Mouse (Mus musculus): Measurements from ENCODE around the gene Olfr68.
"Not testable (repeated sequence)": the region's sequence is repeated elsewhere in the genome, so short reads cannot be mapped to it uniquely, and the experiment has no call there.

The Olfr68 gene

GRCm38 (mm10) chr7:103779598-103779997 is at the start of gene Olfr68:
Gene Olfr68 (minus strand): TSS chr7:103779698.
- no peak for DNase-seq (ENCODE audit: low spot score in 2 of 2)

GRCm38 (mm10) chr7:103827808-103828207 is 48.3 kb upstream of the Olfr68 start, which contains the start of gene Hbb-bs:
Gene Hbb-bs (minus strand): TSS chr7:103828096.
- DNase-seq (ENCODE audit: low spot score in 2 of 2) = peak; percentile 65 to 77

GRCm38 (mm10) chr7:103827139-103827538 is 47.6 kb upstream of the Olfr68 start:
- not testable (repeated sequence) for DNase-seq (ENCODE audit: low spot score in 2 of 2)

GRCm38 (mm10) chr7:103826255-103826887 is 46.9 kb upstream of the Olfr68 start:
- DNase-seq (ENCODE audit: low spot score in 2 of 2) = no peak

- DNase-seq (ENCODE audit: low spot score in 2 of 2) = no peak
Measured at GRCm38 (mm10) chr7:103825536-103826254, 46.2 kb upstream of the Olfr68 start.

GRCm38 (mm10) chr7:103824597-103824996 is 45.1 kb upstream of the Olfr68 start:
- no peak for DNase-seq (ENCODE audit: low spot score in 2 of 2)

- DNase-seq (ENCODE audit: low spot score in 2 of 2) = not testable (repeated sequence)
Measured at GRCm38 (mm10) chr7:103815085-103815484, 35.6 kb upstream of the Olfr68 start.

- DNase-seq (ENCODE audit: low spot score in 2 of 2) = peak; percentile 65 to 69
Measured at GRCm38 (mm10) chr7:103813766-103814165, 34.3 kb upstream of the Olfr68 start, which contains the start of gene Hbb-bt. Gene Hbb-bt (minus strand): TSS chr7:103813996.

GRCm38 (mm10) chr7:103813152-103813551 is 33.7 kb upstream of the Olfr68 start:
- not testable (repeated sequence) for DNase-seq (ENCODE audit: low spot score in 2 of 2)

GRCm38 (mm10) chr7:103812174-103812573 is 32.7 kb upstream of the Olfr68 start:
- no peak for DNase-seq (ENCODE audit: low spot score in 2 of 2)

- DNase-seq (ENCODE audit: low spot score in 2 of 2) = no peak
Measured at GRCm38 (mm10) chr7:103811223-103811845, 31.8 kb upstream of the Olfr68 start.

- no peak for DNase-seq (ENCODE audit: low spot score in 2 of 2)
Measured at GRCm38 (mm10) chr7:103810746-103811145, 31.2 kb upstream of the Olfr68 start.

- DNase-seq (ENCODE audit: low spot score in 2 of 2) = no peak
Measured at GRCm38 (mm10) chr7:103810296-103810695, 30.8 kb upstream of the Olfr68 start.

GRCm38 (mm10) chr7:103809801-103810155 is 30.3 kb upstream of the Olfr68 start:
- no peak for DNase-seq (ENCODE audit: low spot score in 2 of 2)

GRCm38 (mm10) chr7:103808971-103809800 is 29.7 kb upstream of the Olfr68 start:
- DNase-seq (ENCODE audit: low spot score in 2 of 2) = no peak

- not testable (repeated sequence) for DNase-seq (ENCODE audit: low spot score in 2 of 2)
Measured at GRCm38 (mm10) chr7:103808120-103808519, 28.6 kb upstream of the Olfr68 start.

- no peak for DNase-seq (ENCODE audit: low spot score in 2 of 2)
Measured at GRCm38 (mm10) chr7:103806856-103807255, 27.4 kb upstream of the Olfr68 start.

GRCm38 (mm10) chr7:103792669-103793388 is 13.3 kb upstream of the Olfr68 start:
- no peak for DNase-seq (ENCODE audit: low spot score in 2 of 2)

GRCm38 (mm10) chr7:103791721-103792120 is 12.2 kb upstream of the Olfr68 start, which contains the start of gene Olfr67:
Gene Olfr67 (minus strand): TSS chr7:103791821.
- DNase-seq (ENCODE audit: low spot score in 2 of 2) = no peak

- not testable (repeated sequence) for DNase-seq (ENCODE audit: low spot score in 2 of 2)
Measured at GRCm38 (mm10) chr7:103777652-103778051, 1.8 kb downstream of the Olfr68 start.

GRCm38 (mm10) chr7:103771494-103771893 is 8.0 kb downstream of the Olfr68 start, which contains the start of gene Olfr69:
Gene Olfr69 (minus strand): TSS chr7:103771594.
- DNase-seq (ENCODE audit: low spot score in 2 of 2) = no peak

Measured in spleen, postnatal 14 days (tissue).